15 mouse cellular contexts compared by ENCODE assay signal in genomic region chr14:75963215-75963614, GRCm38 (mm10). TPM values are rescaled to one million over a fixed set of nuclear protein-coding genes. Genes with fewer than 3 reads are reported as not detected.
DNase-seq lines count a peak whose midpoint lies in the region; ATAC-seq lines count a peak whose summit lies in the region.
"Had no signal": no experiment of that assay in that cellular context is flagged by ENCODE, and none has a peak within 500 bp of the region (broad histone marks: within the 10 kb centered on the region; RNA-seq: fewer than 3 reads in every experiment).

No protein-coding gene starts in this region.

- ATAC-seq in limb, embryonic 15.5 days (ENCODE audit: insufficient number of reproducible peaks, low FRiP score, low TSS enrichment, low read depth) = no peak
- ATAC-seq in inflammation-experienced regulatory T-cells, adult 6 months = no peak
- ATAC-seq: activated CD4-positive, CD25-positive, alpha-beta regulatory T cell, adult 4 months; liver, postnatal 0 days had no signal

- H3K4me3 ChIP-seq in limb, embryonic 15.5 days = peak overlapping the region; percentile 4
- H3K4me3 ChIP-seq: heart, embryonic 12.5 days had no signal

- WGBS in limb, embryonic 15.5 days = 44% methylated on average over 5 of the region's 5 CpGs

- H3K9me3 ChIP-seq in limb, embryonic 15.5 days = no peaks in the 10 kb centered on the region
- H3K9me3 ChIP-seq: heart, embryonic 12.5 days had no signal

- no peaks in the 10 kb centered on the region for H3K36me3 ChIP-seq in limb, embryonic 15.5 days
- H3K36me3 ChIP-seq: heart, embryonic 12.5 days had no signal

- H3K27ac ChIP-seq in limb, embryonic 15.5 days = no peak overlapping the region

- no peaks in the 10 kb centered on the region for H3K27me3 ChIP-seq in limb, embryonic 15.5 days
- H3K27me3 ChIP-seq: heart, embryonic 12.5 days had no signal

- no peak overlapping the region for H3K9ac ChIP-seq in limb, embryonic 15.5 days
- H3K9ac ChIP-seq: heart, embryonic 12.5 days; liver, postnatal 0 days had no signal

- peak; percentile 24 to 49 for DNase-seq in frontal cortex, postnatal 36 days (ENCODE audit: low spot score in 2 of 2)
- no peak for DNase-seq in frontal cortex, postnatal 10 days (ENCODE audit: low spot score in 2 of 2)
- DNase-seq in right cerebral cortex, adult 2 months (ENCODE audit: low spot score in 2 of 2) = peak; percentile 43 to 60
- no peak for DNase-seq in right cerebral cortex, postnatal 36 days (ENCODE audit: low spot score in 2 of 2)
- no peak for DNase-seq in spleen, adult 12 weeks (ENCODE audit: low spot score)
- no peak for DNase-seq in cerebellum, adult 9-11 months
- DNase-seq: cerebellum, adult 8-10 months; kidney, postnatal 10 days; liver, postnatal 0 days; thymus, adult 18-20 months had no signal

- no peak overlapping the region for H3K4me2 ChIP-seq in limb, embryonic 15.5 days
- H3K4me2 ChIP-seq: heart, embryonic 12.5 days had no signal

- peaks cover 4% of the 10 kb centered on the region; the same call in 1 of the 2 replicates for H3K4me1 ChIP-seq in limb, embryonic 15.5 days

RNA-seq across cellular contexts. Expression of gene Kctd4, which starts 8.4 kb away (rescaled TPM):
- 1.8 TPM in 2 replicates for polyA plus RNA-seq in limb, embryonic 15.5 days (2015; fragmentation: Nextera tagmentation; extraction: Ambion mirVana)
- polyA plus RNA-seq in inflammation-experienced regulatory T-cells, adult 6 months (2017; shearing (Covaris generic)) = 1 to 10 TPM in 2 of 3 experiments, under 1 TPM in 1; 0.64 to 2.3 (median 1.3) TPM
- polyA plus RNA-seq: C2C12 had no signal

RNA-seq across cellular contexts. Expression of gene Gtf2f2, which starts 47.5 kb away (rescaled TPM):
- polyA plus RNA-seq in limb, embryonic 15.5 days (2015; fragmentation: Nextera tagmentation; extraction: Ambion mirVana) = 33.4 and 33.6 TPM in 2 replicates
- polyA plus RNA-seq in inflammation-experienced regulatory T-cells, adult 6 months (2017; shearing (Covaris generic)) = 10 to 100 TPM; 41.4 to 54.9 (median 48.8) TPM

Comparison
In these comparisons a context has a peak if more than half of its experiments do, and no peak if none do; other contexts are left out.
1. DNase-seq: peak in frontal cortex, postnatal 36 days (2 of 2) and right cerebral cortex, adult 2 months (2 of 2); none in frontal cortex, postnatal 10 days (0 of 2), right cerebral cortex, postnatal 36 days (0 of 2), spleen, adult 12 weeks (single experiment) and cerebellum, adult 9-11 months (single experiment).